Comparison of ENCODE assay signal across 34 mouse cellular contexts in genomic region chr2:6238679-6239078, GRCm38 (mm10). TPM values are rescaled to one million over a fixed set of nuclear protein-coding genes. Genes with fewer than 3 reads are reported as not detected.
DNase-seq lines count a peak whose midpoint lies in the region; ATAC-seq lines count a peak whose summit lies in the region.
"Had no signal": no experiment of that assay in that cellular context is flagged by ENCODE, and none has a peak within 500 bp of the region (broad histone marks: within the 10 kb centered on the region; RNA-seq: fewer than 3 reads in every experiment).

No protein-coding gene starts in this region.

- peaks cover 7% of the 10 kb centered on the region; the same call in 1 of the 2 replicates for H3K4me1 ChIP-seq in hindbrain, embryonic 12.5 days
- no peaks in the 10 kb centered on the region for H3K4me1 ChIP-seq in hindbrain, embryonic 11.5 days (replicated peaks; ENCODE audit: control insufficient read depth, insufficient read depth, low read length)
- H3K4me1 ChIP-seq in lung, embryonic 16.5 days (replicated peaks; ENCODE audit: control insufficient read depth, insufficient read depth, low read length): peaks cover 6% of the 10 kb centered on the region; the same call in 1 of the 2 replicates
- H3K4me1 ChIP-seq in stomach, embryonic 15.5 days: peaks cover 3% of the 10 kb centered on the region; the same call in 1 of the 2 replicates
- no peaks in the 10 kb centered on the region for H3K4me1 ChIP-seq in forebrain, embryonic 15.5 days
- H3K4me1 ChIP-seq: liver, embryonic 12.5 days; neural tube, embryonic 12.5 days had no signal

- H3K27ac ChIP-seq in hindbrain, embryonic 12.5 days: no peak overlapping the region
- no peak overlapping the region for H3K27ac ChIP-seq in hindbrain, embryonic 11.5 days (ENCODE audit: low read depth, low read length)
- no peak overlapping the region for H3K27ac ChIP-seq in lung, embryonic 16.5 days (ENCODE audit: low read length)
- peak overlapping the region; percentile 54; the same call in 1 of the 2 replicates for H3K27ac ChIP-seq in stomach, embryonic 15.5 days
- H3K27ac ChIP-seq in forebrain, embryonic 15.5 days (replicated peaks): no peak overlapping the region
- H3K27ac ChIP-seq: embryonic facial prominence, embryonic 12.5 days; gastrocnemius, adult 2 months; heart, embryonic 13.5 days; hindbrain, embryonic 10.5 days; hindbrain, postnatal 0 days; liver, embryonic 12.5 days; neural tube, embryonic 12.5 days had no signal

- 0 out of 2 replicates have a peak, but pooled peaks have one; percentile 6 for ATAC-seq in hindbrain, embryonic 12.5 days (ENCODE audit: low FRiP score)
- no peak for ATAC-seq in hindbrain, embryonic 11.5 days (ENCODE audit: low FRiP score)
- ATAC-seq in lung, embryonic 16.5 days (ENCODE audit: low read depth): peak; percentile 40; the same call in 1 of the 2 replicates
- 0 out of 2 replicates have a peak, but pooled peaks have one; percentile 18 for ATAC-seq in common myeloid progenitor, adult 5-6 weeks (replicated peaks; ENCODE audit: low read depth, poor library complexity, severe bottlenecking)
- ATAC-seq in stomach, embryonic 15.5 days (ENCODE audit: insufficient read depth, low FRiP score, low read depth): peak; percentile 45; the same call in 1 of the 2 replicates
- no peak for ATAC-seq in forebrain, embryonic 15.5 days (replicated peaks)
- ATAC-seq: activated CD4-positive, CD25-positive, alpha-beta regulatory T cell, adult 4 months; CD4-positive, CD25-positive, alpha-beta regulatory T cell, adult 4 months; forebrain, embryonic 14.5 days; hindbrain, postnatal 0 days; liver, embryonic 12.5 days; liver, postnatal 0 days had no signal

- DNase-seq in hindbrain, embryonic 11.5 days (ENCODE audit: low spot score): no peak
- DNase-seq in lung, postnatal 14 days: no peak
- no peak for DNase-seq in Muller cell, postnatal 12 days (ENCODE audit: inconsistent ontology term)
- DNase-seq: adrenal gland, adult 2 months; cerebellum, adult 2 months; cerebellum, postnatal 25 days; embryo, embryonic 11 days; gastrocnemius, adult 2 months; gastrocnemius, postnatal 36 days; heart, postnatal 14 days; kidney, adult 11 months; layer of hippocampus, postnatal 36 days; left cerebral cortex, postnatal 4 days; liver, postnatal 0 days; right cerebral cortex, adult 18-20 months; spleen, adult 18-20 months; thymus, adult 18-20 months; thymus, postnatal 36 days had no signal

- no peaks in the 10 kb centered on the region for H3K27me3 ChIP-seq in hindbrain, embryonic 12.5 days
- H3K27me3 ChIP-seq in hindbrain, embryonic 11.5 days (ENCODE audit: control insufficient read depth, insufficient read depth, low read length): no peaks in the 10 kb centered on the region
- H3K27me3 ChIP-seq in lung, embryonic 16.5 days (ENCODE audit: control insufficient read depth, insufficient read depth, low read depth, low read length): no peaks in the 10 kb centered on the region
- no peaks in the 10 kb centered on the region for H3K27me3 ChIP-seq in stomach, embryonic 15.5 days (replicated peaks)
- H3K27me3 ChIP-seq in forebrain, embryonic 15.5 days: no peaks in the 10 kb centered on the region
- H3K27me3 ChIP-seq: embryonic facial prominence, embryonic 12.5 days; heart, embryonic 13.5 days had no signal

- 74% methylated on average over 2 of the region's 2 CpGs for WGBS in hindbrain, embryonic 12.5 days
- 50% methylated on average over 2 of the region's 2 CpGs for WGBS in hindbrain, embryonic 11.5 days
- WGBS in lung, embryonic 16.5 days: 27% methylated on average over 2 of the region's 2 CpGs
- WGBS in stomach, embryonic 15.5 days: 47% methylated on average over 2 of the region's 2 CpGs
- WGBS in forebrain, embryonic 15.5 days: 56% methylated on average over 2 of the region's 2 CpGs

- no peaks in the 10 kb centered on the region for H3K36me3 ChIP-seq in hindbrain, embryonic 12.5 days
- H3K36me3 ChIP-seq in hindbrain, embryonic 11.5 days (ENCODE audit: control insufficient read depth, insufficient read depth, low read length): no peaks in the 10 kb centered on the region
- H3K36me3 ChIP-seq in lung, embryonic 16.5 days (ENCODE audit: control insufficient read depth, insufficient read depth, low read length): no peaks in the 10 kb centered on the region
- no peaks in the 10 kb centered on the region for H3K36me3 ChIP-seq in stomach, embryonic 15.5 days
- H3K36me3 ChIP-seq in forebrain, embryonic 15.5 days: no peaks in the 10 kb centered on the region
- H3K36me3 ChIP-seq: embryonic facial prominence, embryonic 12.5 days; heart, embryonic 13.5 days; hindbrain, embryonic 10.5 days; liver, embryonic 12.5 days; midbrain, embryonic 10.5 days; neural tube, embryonic 12.5 days had no signal

- no peak overlapping the region for H3K4me3 ChIP-seq in hindbrain, embryonic 12.5 days
- no peak overlapping the region for H3K4me3 ChIP-seq in hindbrain, embryonic 11.5 days (ENCODE audit: low read depth, low read length)
- no peak overlapping the region for H3K4me3 ChIP-seq in lung, embryonic 16.5 days (ENCODE audit: low read length)
- no peak overlapping the region for H3K4me3 ChIP-seq in stomach, embryonic 15.5 days (replicated peaks)
- no peak overlapping the region for H3K4me3 ChIP-seq in forebrain, embryonic 15.5 days
- H3K4me3 ChIP-seq: embryonic facial prominence, embryonic 12.5 days; gastrocnemius, adult 2 months; heart, embryonic 13.5 days; hindbrain, embryonic 10.5 days; liver, embryonic 12.5 days; midbrain, embryonic 10.5 days; myocyte; neural tube, embryonic 12.5 days had no signal

- H3K9ac ChIP-seq in hindbrain, embryonic 12.5 days: no peak overlapping the region
- no peak overlapping the region for H3K9ac ChIP-seq in hindbrain, embryonic 11.5 days (ENCODE audit: low read depth, low read length)
- H3K9ac ChIP-seq in lung, embryonic 16.5 days (ENCODE audit: low read length): no peak overlapping the region
- no peak overlapping the region for H3K9ac ChIP-seq in stomach, embryonic 15.5 days
- no peak overlapping the region for H3K9ac ChIP-seq in forebrain, embryonic 15.5 days (replicated peaks)
- H3K9ac ChIP-seq: embryonic facial prominence, embryonic 12.5 days; heart, embryonic 13.5 days; liver, embryonic 12.5 days; liver, postnatal 0 days; neural tube, embryonic 12.5 days had no signal

- no peak overlapping the region for H3K4me2 ChIP-seq in hindbrain, embryonic 12.5 days (replicated peaks)
- H3K4me2 ChIP-seq in hindbrain, embryonic 11.5 days (replicated peaks; ENCODE audit: low read depth, low read length): no peak overlapping the region
- H3K4me2 ChIP-seq in lung, embryonic 16.5 days (ENCODE audit: low read depth, low read length): no peak overlapping the region
- no peak overlapping the region for H3K4me2 ChIP-seq in stomach, embryonic 15.5 days
- no peak overlapping the region for H3K4me2 ChIP-seq in forebrain, embryonic 15.5 days (replicated peaks)
- H3K4me2 ChIP-seq: embryonic facial prominence, embryonic 12.5 days; heart, embryonic 13.5 days; liver, embryonic 12.5 days; neural tube, embryonic 12.5 days had no signal

- no peaks in the 10 kb centered on the region for H3K9me3 ChIP-seq in hindbrain, embryonic 12.5 days (replicated peaks)
- H3K9me3 ChIP-seq in hindbrain, embryonic 11.5 days (ENCODE audit: control insufficient read depth, low read length): no peaks in the 10 kb centered on the region
- H3K9me3 ChIP-seq in lung, embryonic 16.5 days (ENCODE audit: control insufficient read depth, low read length): no peaks in the 10 kb centered on the region
- no peaks in the 10 kb centered on the region for H3K9me3 ChIP-seq in stomach, embryonic 15.5 days
- no peaks in the 10 kb centered on the region for H3K9me3 ChIP-seq in forebrain, embryonic 15.5 days
- H3K9me3 ChIP-seq: embryonic facial prominence, embryonic 12.5 days; heart, embryonic 13.5 days; hindbrain, embryonic 10.5 days; liver, embryonic 12.5 days; midbrain, embryonic 10.5 days; neural tube, embryonic 12.5 days had no signal

RNA-seq across cellular contexts. Expression of gene Echdc3, which starts 25.8 kb away (rescaled TPM):
- polyA plus RNA-seq in hindbrain, embryonic 12.5 days (2016; fragmentation: Nextera tagmentation; extraction: Ambion mirVana): 2.8 and 3.0 TPM in 2 replicates
- polyA plus RNA-seq in hindbrain, embryonic 11.5 days (2014; fragmentation: Nextera tagmentation; extraction: Ambion mirVana): 2.4 and 2.6 TPM in 2 replicates
- 11.1 and 15.3 TPM in 2 replicates for polyA plus RNA-seq in lung, embryonic 16.5 days (2015; fragmentation: Nextera tagmentation; extraction: Ambion mirVana)
- total RNA-seq in common myeloid progenitor, adult 5-6 weeks (2017): 0.78 TPM in 1 of 2 replicates, not detected in the other
- 12.1 and 12.4 TPM in 2 replicates for polyA plus RNA-seq in stomach, embryonic 15.5 days (2015; fragmentation: Nextera tagmentation; extraction: Ambion mirVana)
- polyA plus RNA-seq in forebrain, embryonic 15.5 days (2015; fragmentation: Nextera tagmentation; extraction: Ambion mirVana): 0.65 and 1.1 TPM in 2 replicates
- polyA plus RNA-seq: activated CD4-positive, CD25-positive, alpha-beta regulatory T cell, adult 4 months; CD4-positive, CD25-positive, alpha-beta regulatory T cell, adult 4 months had no signal

Comparison
In these comparisons a context has a peak if more than half of its experiments do, and no peak if none do; other contexts are left out.
1. ATAC-seq: peak in hindbrain, embryonic 12.5 days (single experiment), lung, embryonic 16.5 days (single experiment), common myeloid progenitor, adult 5-6 weeks (single experiment) and stomach, embryonic 15.5 days (single experiment); none in hindbrain, embryonic 11.5 days (single experiment) and forebrain, embryonic 15.5 days (single experiment).